Mouse (Mus musculus) cerebral cortex, adult 2 months (tissue): ENCODE data around the gene Glipr1.

Experiments used
- WGBS: fragments of 180-500 bp; shearing (Covaris S2); methylation state at CpG from one replicate; pipeline ENCODE4 v1.1.7; 2018; 5-methylcytosine and 5-hydroxymethylcytosine counted together

Gene Glipr1

GRCm38 (mm10) chr10:111958046-111958421 is 44.4 kb downstream of the Glipr1 start:
- WGBS = 38% methylated on average over 4 of the region's 4 CpGs

- WGBS = 45% methylated on average over 10 of the region's 10 CpGs
These were observed 45.0 kb downstream of the Glipr1 start for GRCm38 (mm10) chr10:111957271-111958045.

DNA sequence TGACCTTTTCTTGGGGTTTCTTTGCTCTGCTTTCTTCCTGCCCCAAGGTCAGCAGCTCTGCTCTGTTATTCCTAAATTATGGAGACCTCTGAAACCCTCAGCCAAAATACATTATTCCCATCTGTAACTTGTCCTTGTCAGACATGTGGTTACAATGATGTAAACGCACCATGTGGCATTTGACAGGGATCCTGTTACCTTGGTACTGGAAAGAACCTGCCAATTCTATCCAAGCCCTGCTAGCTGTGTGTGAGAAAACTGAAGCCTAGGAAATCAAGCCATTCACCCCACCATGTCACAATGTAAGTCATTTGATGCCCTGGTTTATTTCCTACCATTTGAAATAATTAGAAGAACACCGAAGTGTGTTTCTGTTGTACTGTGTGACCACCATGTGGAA is 46.6 kb downstream of the Glipr1 start:
- 84% methylated on average over 2 of the region's 2 CpGs for WGBS

DNA sequence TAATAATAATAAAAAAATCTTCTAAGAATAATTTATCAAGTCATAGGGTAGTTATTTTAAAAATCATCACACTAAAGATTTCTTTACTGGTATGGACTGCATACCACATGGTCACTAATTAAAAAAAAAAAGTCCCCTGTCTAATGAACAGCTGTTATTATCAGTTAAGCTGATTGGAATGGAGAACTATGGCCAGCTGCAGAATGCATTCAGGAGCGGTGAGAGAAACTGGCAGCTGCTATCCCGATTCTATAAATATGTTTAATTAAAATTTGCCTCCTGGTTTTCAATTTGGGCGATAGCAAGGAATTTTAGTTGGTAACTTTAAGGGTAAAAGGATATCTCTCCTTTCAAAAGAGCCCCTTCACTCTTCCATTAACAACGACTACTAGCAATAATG is 53.4 kb downstream of the Glipr1 start:
- whole genome bisulfite sequencing = 45% methylated on average over 4 of the region's 4 CpGs

DNA sequence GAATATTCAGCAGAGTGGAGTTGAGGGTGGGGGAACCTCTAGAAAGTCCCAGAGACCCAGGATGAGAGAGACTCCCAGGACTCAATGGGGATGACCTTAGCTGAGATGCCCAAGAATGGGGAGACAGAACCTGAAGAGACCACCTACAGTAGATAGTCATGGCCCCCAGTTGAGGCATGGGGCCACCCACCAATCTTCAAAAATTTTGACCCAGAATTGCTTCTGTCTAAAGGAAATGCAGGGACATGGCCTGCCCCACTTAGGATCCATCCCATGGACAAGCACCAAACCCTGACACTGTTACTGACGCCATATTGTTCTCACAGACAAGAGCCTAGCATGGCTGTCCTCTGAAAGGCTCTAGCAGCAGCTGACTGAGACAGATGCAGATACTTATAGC is 54.4 kb downstream of the Glipr1 start:
- WGBS = 100% methylated on average over 1 of the region's 1 CpGs

DNA sequence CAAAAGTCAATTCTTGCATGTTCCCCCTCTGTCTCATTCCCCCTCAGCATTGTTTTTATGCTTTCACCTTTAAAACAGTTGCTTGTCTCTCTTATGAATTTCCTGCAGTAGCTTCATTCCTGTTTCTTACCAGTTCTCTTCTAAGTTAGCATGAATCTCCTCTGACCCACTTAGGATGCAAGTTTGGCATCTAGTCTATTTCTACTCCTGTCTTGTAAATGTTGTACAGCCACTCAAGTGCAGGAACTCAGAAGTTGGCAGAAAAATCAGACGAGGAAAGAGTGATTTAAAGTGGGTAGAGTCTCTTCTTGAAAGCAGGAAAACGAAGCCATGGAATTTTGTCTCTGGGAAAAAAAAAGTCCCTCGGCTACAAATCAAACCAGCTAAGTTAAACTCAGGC is 56.9 kb downstream of the Glipr1 start:
- 34% methylated on average over 3 of the region's 3 CpGs for WGBS

DNA sequence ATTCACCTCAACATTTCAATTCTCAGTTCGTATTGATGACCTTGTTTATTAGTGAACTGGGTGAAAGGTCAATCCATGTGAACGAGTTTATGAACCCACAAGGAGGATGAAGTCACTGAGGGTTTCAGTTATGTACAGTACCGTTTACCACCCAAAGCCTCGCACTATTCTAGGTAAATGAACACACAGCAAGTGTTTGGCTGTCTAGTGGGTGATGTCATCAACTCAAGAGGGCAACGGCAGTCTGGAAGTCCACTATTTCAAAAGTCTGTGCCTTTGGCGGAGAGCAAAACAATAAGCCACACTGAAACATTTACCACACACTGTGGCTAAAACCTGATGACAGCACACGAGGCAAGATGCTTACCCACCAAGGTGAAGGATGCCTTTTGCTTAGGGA is 59.4 kb downstream of the Glipr1 start:
- 85% methylated on average over 7 of the region's 7 CpGs for WGBS

DNA sequence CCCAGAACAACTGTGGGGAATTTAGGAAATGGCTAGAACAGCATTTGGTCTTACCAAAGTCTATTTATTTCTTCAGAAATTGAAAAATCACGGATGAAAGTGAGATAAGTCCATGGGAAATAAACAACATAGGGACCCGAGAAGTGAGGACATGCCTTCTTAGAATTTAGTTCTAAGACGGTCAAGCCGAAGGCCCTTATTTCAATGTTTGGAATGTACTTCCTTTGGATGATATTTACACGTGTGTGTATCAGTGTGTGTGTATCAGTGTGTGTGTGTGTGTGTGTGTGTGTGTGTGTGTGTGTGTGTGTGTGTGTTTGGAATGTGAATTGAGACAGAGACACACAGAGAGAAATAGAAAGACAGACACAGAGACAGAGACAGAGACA is 65.3 kb downstream of the Glipr1 start:
- WGBS = 75% methylated on average over 5 of the region's 5 CpGs

DNA sequence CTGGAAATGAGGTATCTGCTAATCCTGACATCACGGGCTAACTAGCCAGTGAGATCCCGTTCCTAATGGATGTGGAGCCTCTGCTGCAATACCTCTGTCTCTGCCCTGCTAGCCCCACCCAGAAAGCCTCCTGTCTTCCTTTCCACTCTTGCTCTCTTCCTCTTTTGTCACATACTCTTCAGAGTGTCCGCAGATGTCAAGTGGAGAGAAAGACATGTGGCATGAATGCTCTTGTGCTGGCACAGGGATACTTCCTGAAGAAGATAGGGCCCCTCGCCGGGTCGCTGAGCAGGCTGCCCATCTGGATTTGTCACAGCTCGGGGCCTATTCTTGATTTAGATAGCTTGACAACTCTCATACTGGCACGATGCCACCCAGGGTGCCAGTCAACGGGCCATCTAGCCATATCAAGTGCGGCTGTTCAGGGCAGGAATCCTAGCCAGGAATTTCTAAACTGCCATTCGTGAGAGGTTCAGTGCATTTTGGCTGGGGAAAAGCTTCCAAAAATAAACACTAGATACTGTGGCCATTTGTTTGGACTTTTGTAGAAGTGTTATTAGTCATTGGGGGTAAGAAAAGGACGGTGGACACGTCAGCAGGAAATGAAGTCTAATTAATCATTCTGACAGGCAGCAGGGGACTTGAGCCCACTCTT is 65.8 kb downstream of the Glipr1 start:
- 56% methylated on average over 13 of the region's 13 CpGs for WGBS

DNA sequence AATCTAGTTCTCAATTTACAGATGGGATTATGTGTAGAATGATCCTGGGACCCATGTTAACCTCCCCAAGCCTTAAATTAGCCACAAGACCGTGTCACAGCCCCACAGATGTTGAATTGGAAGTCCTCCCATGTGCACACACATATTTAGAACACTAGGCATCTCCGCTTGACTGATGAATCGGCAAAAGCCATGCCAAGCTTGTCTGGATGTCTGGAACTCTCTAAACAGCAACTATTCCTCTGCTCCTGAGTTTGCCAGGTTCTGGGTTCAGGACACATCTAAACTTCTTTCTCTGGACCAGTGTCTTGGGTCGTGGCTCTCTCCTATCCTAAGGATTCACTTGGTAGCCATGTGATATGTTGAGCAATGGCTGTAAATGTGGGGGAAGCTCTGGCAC is 66.4 kb downstream of the Glipr1 start:
- WGBS = 69% methylated on average over 4 of the region's 4 CpGs
